Mouse (Mus musculus): ENCODE measurements around the gene Cpne7.

Cpne7 gene

GRCm38 (mm10) chr8:123181391-123181790, 64.2 kb downstream of the Cpne7 start:
- DNase-seq (ENCODE audit: low read depth in 1 of 2, low spot score in 2 of 2), result no peak
